8 mouse cellular contexts compared by ENCODE assay signal in genomic region chr9:15356916-15357483, GRCm38 (mm10). TPM values are rescaled to one million over a fixed set of nuclear protein-coding genes. Genes with fewer than 3 reads are reported as not detected.
DNase-seq lines count a peak whose midpoint lies in the region; ATAC-seq and TF ChIP-seq lines count a peak whose summit lies in the region.

No protein-coding gene starts in this region.

- DNase-seq in heart, adult 11 months: no peak
- no peak for DNase-seq in liver, postnatal 0 days
- no peak for DNase-seq in adrenal gland, adult 2 months
- DNase-seq in right cerebral cortex, postnatal 4 days: no peak
- DNase-seq in gastrocnemius, adult 8-10 months (ENCODE audit: low spot score in 2 of 2): no peak

- H3K36me3 ChIP-seq in heart, embryonic 13.5 days: peaks cover 18% of the 10 kb centered on the region
- H3K36me3 ChIP-seq in ES-Bruce4 (ENCODE audit: control insufficient read depth, insufficient read depth, low read length, poor library complexity, severe bottlenecking): peaks cover 20% of the 10 kb centered on the region
- peaks cover 12% of the 10 kb centered on the region for H3K36me3 ChIP-seq in forebrain, embryonic 13.5 days (ENCODE audit: poor library complexity, severe bottlenecking)
- peaks cover 12% of the 10 kb centered on the region for H3K36me3 ChIP-seq in liver, postnatal 0 days (replicated peaks; ENCODE audit: insufficient read depth, low read length)

- no peak for TF ChIP-seq CTCF in ES-Bruce4 (IDR thresholded peaks at IDR 0.05; ENCODE audit: low read depth, low read length)
- TF ChIP-seq CTCF in liver, postnatal 0 days (IDR thresholded peaks at IDR 0.05; ENCODE audit: low read depth): no peak

- peaks cover 18% of the 10 kb centered on the region for H3K4me1 ChIP-seq in heart, embryonic 13.5 days
- H3K4me1 ChIP-seq in ES-Bruce4 (ENCODE audit: control insufficient read depth, insufficient read depth, low read length): peaks cover 1% of the 10 kb centered on the region
- peaks cover 9% of the 10 kb centered on the region for H3K4me1 ChIP-seq in forebrain, embryonic 13.5 days
- H3K4me1 ChIP-seq in liver, postnatal 0 days (ENCODE audit: insufficient read depth): peaks cover 8% of the 10 kb centered on the region; the same call in 1 of the 2 replicates

- WGBS in heart, embryonic 13.5 days: under 1% methylated on average over 9 of the region's 9 CpGs
- under 1% methylated on average over 9 of the region's 9 CpGs for WGBS in forebrain, embryonic 13.5 days
- WGBS in liver, postnatal 0 days (ENCODE audit: insufficient replicate concordance): 2% methylated on average over 9 of the region's 9 CpGs

- H3K9me3 ChIP-seq in heart, embryonic 13.5 days: no peaks in the 10 kb centered on the region
- no peaks in the 10 kb centered on the region for H3K9me3 ChIP-seq in ES-Bruce4 (replicated peaks; ENCODE audit: control insufficient read depth, insufficient read depth, low read length, poor library complexity, severe bottlenecking)
- no peaks in the 10 kb centered on the region for H3K9me3 ChIP-seq in forebrain, embryonic 13.5 days (replicated peaks)
- H3K9me3 ChIP-seq in liver, postnatal 0 days (ENCODE audit: low read length): no peaks in the 10 kb centered on the region

- ATAC-seq in heart, embryonic 13.5 days (ENCODE audit: extremely low read depth, insufficient number of reproducible peaks, low FRiP score, low TSS enrichment): peak; percentile 9; the same call in 1 of the 2 replicates
- ATAC-seq in forebrain, embryonic 13.5 days: no peak
- ATAC-seq in liver, postnatal 0 days: no peak; the same call in 1 of the 2 replicates

- H3K27me3 ChIP-seq in heart, embryonic 13.5 days (replicated peaks): peaks cover 13% of the 10 kb centered on the region
- no peaks in the 10 kb centered on the region; the same call in 1 of the 2 replicates for H3K27me3 ChIP-seq in ES-Bruce4 (ENCODE audit: control insufficient read depth, insufficient read depth, low read length, poor library complexity, severe bottlenecking)
- H3K27me3 ChIP-seq in forebrain, embryonic 13.5 days: no peaks in the 10 kb centered on the region; the same call in 1 of the 2 replicates
- no peaks in the 10 kb centered on the region for H3K27me3 ChIP-seq in liver, postnatal 0 days (ENCODE audit: insufficient read depth, low read length)

- H3K9ac ChIP-seq in heart, embryonic 13.5 days: peak overlapping the region; percentile 89
- peak overlapping the region; percentile 86 for H3K9ac ChIP-seq in ES-Bruce4 (ENCODE audit: low read depth, poor library complexity, severe bottlenecking)
- H3K9ac ChIP-seq in forebrain, embryonic 13.5 days: peak overlapping the region; percentile 73
- peak overlapping the region; percentile 86 for H3K9ac ChIP-seq in liver, postnatal 0 days (replicated peaks)

- H3K4me3 ChIP-seq in heart, embryonic 13.5 days: peak overlapping the region; percentile 84
- peak overlapping the region; percentile 99 for H3K4me3 ChIP-seq in ES-Bruce4 (ENCODE audit: low read depth, low read length)
- H3K4me3 ChIP-seq in forebrain, embryonic 13.5 days: peak overlapping the region; percentile 70
- peak overlapping the region; percentile 81 for H3K4me3 ChIP-seq in liver, postnatal 0 days (ENCODE audit: low read depth, low read length)

- TF ChIP-seq POLR2A in ES-Bruce4 (IDR thresholded peaks at IDR 0.05; ENCODE audit: insufficient read depth, low read length): no peak

- no peak for TF ChIP-seq EP300 in ES-Bruce4 (IDR thresholded peaks at IDR 0.05; ENCODE audit: insufficient read depth, low read depth, low read length)
- no peak for TF ChIP-seq EP300 in liver, postnatal 0 days (IDR thresholded peaks at IDR 0.05; ENCODE audit: low read depth)

- peak overlapping the region; percentile 85 for H3K4me2 ChIP-seq in heart, embryonic 13.5 days
- peak overlapping the region; percentile 61 for H3K4me2 ChIP-seq in forebrain, embryonic 13.5 days
- peak overlapping the region; percentile 73 for H3K4me2 ChIP-seq in liver, postnatal 0 days (ENCODE audit: low read depth, low read length)

- peak overlapping the region; percentile 81 for H3K27ac ChIP-seq in heart, embryonic 13.5 days (replicated peaks)
- no peak overlapping the region; the same call in 1 of the 2 replicates for H3K27ac ChIP-seq in ES-Bruce4 (ENCODE audit: insufficient read depth, low read length)
- peak overlapping the region; percentile 63; the same call in 1 of the 2 replicates for H3K27ac ChIP-seq in forebrain, embryonic 13.5 days
- peak overlapping the region; percentile 87 for H3K27ac ChIP-seq in liver, postnatal 0 days (ENCODE audit: low read depth)

RNA-seq across cellular contexts. Expression of gene Cep295, which starts 0.6 kb away (rescaled TPM):
- 7.9 and 9.2 TPM in 2 replicates for polyA plus RNA-seq in heart, embryonic 13.5 days (2015; fragmentation: Nextera tagmentation; extraction: Ambion mirVana)
- 68.5 and 76.7 TPM in 2 replicates for polyA plus RNA-seq in ES-Bruce4 (2011; ENCODE audit: insufficient read depth, insufficient read length, low read depth, missing spikeins)
- polyA plus RNA-seq in forebrain, embryonic 13.5 days (2015; fragmentation: Nextera tagmentation; extraction: Ambion mirVana): 19.2 and 19.3 TPM in 2 replicates
- polyA plus RNA-seq in liver, postnatal 0 days (2015; fragmentation: Nextera tagmentation; extraction: Ambion mirVana): 4.5 and 4.8 TPM in 2 replicates
- 10 to 100 TPM in 1 of 2 experiments, 1 to 10 TPM in 1; 9.2 to 13.8 TPM for total RNA-seq in adrenal gland, adult 2 months (2021)
- polyA plus RNA-seq in adrenal gland, adult 2 months (2012; rRNA removed): 0.82 and 1.1 TPM in 2 replicates
- 1 to 10 TPM; 5.5 to 8.2 (median 6.4) TPM for total RNA-seq in gastrocnemius, adult 8-10 months (2022)

RNA-seq across cellular contexts. Expression of gene 4931406C07Rik, which starts 50.8 kb away (rescaled TPM):
- 6.1 and 6.5 TPM in 2 replicates for polyA plus RNA-seq in heart, embryonic 13.5 days (2015; fragmentation: Nextera tagmentation; extraction: Ambion mirVana)
- 24.9 and 26.6 TPM in 2 replicates for polyA plus RNA-seq in ES-Bruce4 (2011; ENCODE audit: insufficient read depth, insufficient read length, low read depth, missing spikeins)
- 9.3 and 10.0 TPM in 2 replicates for polyA plus RNA-seq in forebrain, embryonic 13.5 days (2015; fragmentation: Nextera tagmentation; extraction: Ambion mirVana)
- 26.4 and 27.6 TPM in 2 replicates for polyA plus RNA-seq in liver, postnatal 0 days (2015; fragmentation: Nextera tagmentation; extraction: Ambion mirVana)
- 100 to 1,000 TPM; 124 to 126 TPM for total RNA-seq in adrenal gland, adult 2 months (2021)
- polyA plus RNA-seq in adrenal gland, adult 2 months (2012; rRNA removed): 9.8 and 10.6 TPM in 2 replicates
- 1 to 10 TPM; 2.3 to 6.4 (median 4.2) TPM for total RNA-seq in gastrocnemius, adult 8-10 months (2022)

RNA-seq across cellular contexts. Expression of gene Taf1d, which starts 51.0 kb away (rescaled TPM):
- polyA plus RNA-seq in heart, embryonic 13.5 days (2015; fragmentation: Nextera tagmentation; extraction: Ambion mirVana): 43.5 and 46.9 TPM in 2 replicates
- polyA plus RNA-seq in ES-Bruce4 (2011; ENCODE audit: insufficient read depth, insufficient read length, low read depth, missing spikeins): 363 and 401 TPM in 2 replicates
- 64.8 and 66.2 TPM in 2 replicates for polyA plus RNA-seq in forebrain, embryonic 13.5 days (2015; fragmentation: Nextera tagmentation; extraction: Ambion mirVana)
- 30.5 and 31.1 TPM in 2 replicates for polyA plus RNA-seq in liver, postnatal 0 days (2015; fragmentation: Nextera tagmentation; extraction: Ambion mirVana)
- 100 to 1,000 TPM in 1 of 2 experiments, 10 to 100 TPM in 1; 76.4 to 128 TPM for total RNA-seq in adrenal gland, adult 2 months (2021)
- polyA plus RNA-seq in adrenal gland, adult 2 months (2012; rRNA removed): 2.7 and 3.0 TPM in 2 replicates
- total RNA-seq in gastrocnemius, adult 8-10 months (2022): 100 to 1,000 TPM in 1 of 4 experiments, 10 to 100 TPM in 3; 69.0 to 109 (median 76.8) TPM
